Mouse (Mus musculus) heart, embryonic 15.5 days (tissue): ENCODE measurements around the gene Mrpl49. TPM values are rescaled to one million over a fixed set of nuclear protein-coding genes. Genes with fewer than 3 reads are reported as not detected.
A peak's percentile ranks its signal among the peaks of the same experiment; 100 is the strongest.

Experiments used
- ATAC-seq: fragments of 200-750 bp; cut with Nextera tagmentation; replicated peaks from 2 replicates; pipeline ENCODE4 v1.8.0; 2017; ENCODE audit warnings: low read depth, moderate TSS enrichment; ENCODE audit not compliant: insufficient number of reproducible peaks, insufficient read depth, low FRiP score
- H3K27ac ChIP-seq: fragments of 300-500 bp; sonication (generic); 2 replicates; pipeline ENCODE4 v1.5.1; 2015; ENCODE audit warnings: mild to moderate bottlenecking, inconsistent platforms
- H3K27me3 ChIP-seq: fragments of 300-500 bp; sonication (generic); 2 replicates; pipeline ENCODE4 v1.6.1; 2015; ENCODE audit warnings: inconsistent platforms
- H3K36me3 ChIP-seq: fragments of 300-500 bp; sonication (generic); 2 replicates; pipeline ENCODE4 v1.6.1; 2015; ENCODE audit warnings: mild to moderate bottlenecking, inconsistent platforms
- H3K4me1 ChIP-seq: fragments of 300-500 bp; sonication (generic); replicated peaks from 2 replicates; pipeline ENCODE4 v1.6.1; 2015; ENCODE audit warnings: inconsistent platforms
- H3K4me2 ChIP-seq: fragments of 300-500 bp; sonication (generic); 2 replicates; pipeline ENCODE4 v1.6.1; 2015; ENCODE audit warnings: inconsistent platforms, mild to moderate bottlenecking, moderate library complexity
- H3K4me3 ChIP-seq: fragments of 300-500 bp; sonication (generic); 2 replicates; pipeline ENCODE4 v1.5.1; 2015; ENCODE audit warnings: mild to moderate bottlenecking, inconsistent platforms
- H3K9ac ChIP-seq: fragments of 300-500 bp; sonication (generic); 2 replicates; pipeline ENCODE4 v1.6.1; 2015; ENCODE audit warnings: mild to moderate bottlenecking, inconsistent platforms
- H3K9me3 ChIP-seq: fragments of 300-500 bp; sonication (generic); replicated peaks from 2 replicates; pipeline ENCODE4 v1.6.1; 2016; ENCODE audit warnings: inconsistent platforms
- WGBS: fragments of 180-500 bp; shearing (Covaris S2); methylation state at CpG from one replicate; pipeline ENCODE4 v1.1.7; 2015; ENCODE audit warnings: mixed read lengths; 5-methylcytosine and 5-hydroxymethylcytosine counted together
- polyA plus RNA-seq: library from polyadenylated mRNA; unstranded; fragments of >200 nt; fragmentation: Nextera tagmentation; extraction: Ambion mirVana; gene quantifications from 2 replicates; pipeline ENCODE4 v1.2.1, GENCODE M21; 2015

Mrpl49 gene
- polyA plus RNA-seq, 1 experiment from 2014 or later = 55.3 TPM

DNA sequence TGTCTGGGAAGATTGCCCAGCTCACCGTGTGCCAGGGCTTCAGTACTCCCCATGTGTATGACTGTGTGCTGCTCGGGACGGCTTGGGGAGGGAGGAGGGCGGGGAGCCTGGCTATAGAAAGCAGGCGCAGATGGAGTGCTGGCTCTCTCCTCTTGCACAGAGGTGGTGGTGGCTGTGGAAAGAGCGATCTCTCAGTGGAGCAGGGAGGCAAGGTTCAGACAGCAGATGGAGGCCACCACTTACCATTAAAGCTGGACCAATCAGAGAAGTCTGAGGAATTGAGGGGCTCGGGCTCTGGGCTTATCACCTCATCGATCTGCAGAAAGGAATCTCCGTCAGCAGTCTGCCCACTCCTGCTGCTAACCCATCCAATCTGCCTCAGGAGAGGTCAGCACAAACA, 24.6 kb upstream of the Mrpl49 start, which contains the start of gene Gm28374:
Gene Gm28374 (minus strand): TSS at position 101 of the 400 bp plus-strand sequence.
- Histone ChIP-seq H3K9me3 (no peaks in the 10 kb centered on the region), H3K9ac (no peak within 1 kb of the TSS), H3K4me3 (no peak within 1 kb of the TSS), H3K36me3 (peaks cover 34% of the 10 kb centered on the region), H3K4me2 (no peak within 1 kb of the TSS), H3K27me3 (no peaks in the 10 kb centered on the region), H3K4me1 (peaks cover 27% of the 10 kb centered on the region), H3K27ac (no peak within 1 kb of the TSS)
- WGBS = 86% methylated on average over 9 of the region's 9 CpGs
- no peak for ATAC-seq

DNA sequence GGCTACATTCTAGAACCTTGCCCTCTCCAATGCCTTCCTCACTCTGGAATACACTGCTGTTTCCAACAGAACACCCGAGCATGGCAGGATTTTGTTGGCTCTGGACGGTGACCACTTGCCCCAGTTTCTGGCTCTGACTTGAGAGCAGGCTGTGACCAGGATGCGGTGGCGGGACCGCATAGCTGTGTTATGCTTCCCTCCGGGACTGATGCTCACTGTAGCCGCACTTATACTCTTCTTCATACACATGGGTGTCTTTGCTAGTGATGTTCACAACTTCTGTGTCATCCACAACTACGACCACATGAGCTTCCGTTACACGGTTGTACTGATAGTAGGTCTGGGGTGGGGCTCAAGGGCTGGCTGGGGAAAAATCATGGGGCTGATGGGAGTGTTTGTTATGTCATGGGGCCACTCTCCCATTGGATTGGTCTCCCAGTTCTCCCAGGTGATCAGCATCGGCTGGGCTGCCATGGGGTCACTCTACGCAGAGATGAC, 22.4 kb upstream of the Mrpl49 start, which contains the start of gene Tmem262:
Gene Tmem262 (plus strand): TSS at position 51 of the 498 bp plus-strand sequence.
- ATAC-seq = no peak
- H3K9me3 ChIP-seq = no peaks in the 10 kb centered on the region
- H3K4me1 ChIP-seq = peaks cover 26% of the 10 kb centered on the region
- H3K36me3 ChIP-seq = peaks cover 32% of the 10 kb centered on the region
- H3K9ac ChIP-seq = no peak within 1 kb of the TSS
- H3K27me3 ChIP-seq = no peaks in the 10 kb centered on the region
- WGBS = 89% methylated on average over 12 of the region's 12 CpGs
- no peak within 1 kb of the TSS for H3K4me3 ChIP-seq
- H3K27ac ChIP-seq = no peak within 1 kb of the TSS
- H3K4me2 ChIP-seq = no peak within 1 kb of the TSS

DNA sequence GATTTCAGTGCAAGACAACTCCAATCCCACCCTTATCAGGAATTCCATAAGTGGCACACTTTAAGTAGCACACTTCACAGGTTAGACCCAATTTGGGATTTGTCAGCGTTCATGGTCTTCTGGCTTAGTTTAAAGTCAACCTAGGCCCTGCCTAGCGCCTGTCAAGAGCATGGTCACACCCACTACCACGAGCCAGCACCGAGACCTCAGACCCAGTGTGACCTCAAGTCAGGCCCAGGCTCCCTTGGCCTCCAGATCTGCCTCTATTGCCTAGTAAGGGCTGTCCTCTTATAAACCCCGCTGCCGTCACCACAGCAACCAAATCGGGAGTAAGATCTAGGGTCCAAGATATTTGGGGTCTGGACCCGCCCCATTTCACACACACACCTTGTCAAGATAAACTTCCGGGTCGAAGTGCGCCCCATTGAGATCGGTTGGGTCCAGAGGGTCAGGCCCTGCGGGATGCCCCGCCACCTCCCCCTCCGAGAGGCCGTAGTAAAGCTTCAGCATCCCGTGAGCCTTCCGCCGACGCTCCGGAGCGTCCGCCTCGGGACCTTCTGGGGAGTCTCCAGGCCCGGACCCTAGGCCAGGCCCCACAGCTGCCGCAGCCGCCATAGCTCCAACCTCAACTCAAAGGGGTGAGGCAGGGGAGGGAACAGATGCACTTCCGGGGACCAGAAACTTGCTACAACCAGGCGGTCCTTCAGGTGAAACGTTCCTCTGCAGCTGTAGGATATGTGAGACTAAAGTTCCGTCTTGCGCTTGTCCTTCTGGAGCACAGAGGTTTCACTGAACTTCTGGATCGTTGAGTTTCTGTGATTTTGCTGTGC, 19.2 kb upstream of the Mrpl49 start, which contains the start of gene Vps51:
Gene Vps51 (minus strand): TSS at position 668 of the 830 bp plus-strand sequence.
- Histone ChIP-seq H3K4me2 (peak within 1 kb of the TSS; percentile 85), H3K27ac (peak within 1 kb of the TSS; percentile 88), H3K4me3 (peak within 1 kb of the TSS; percentile 90), H3K4me1 (peaks cover 16% of the 10 kb centered on the region), H3K9me3 (no peaks in the 10 kb centered on the region), H3K36me3 (peaks cover 37% of the 10 kb centered on the region), H3K27me3 (no peaks in the 10 kb centered on the region), H3K9ac (peak within 1 kb of the TSS; percentile 85)
- ATAC-seq = peak; percentile 77
- 1% methylated on average over 33 of the region's 33 CpGs for WGBS

DNA sequence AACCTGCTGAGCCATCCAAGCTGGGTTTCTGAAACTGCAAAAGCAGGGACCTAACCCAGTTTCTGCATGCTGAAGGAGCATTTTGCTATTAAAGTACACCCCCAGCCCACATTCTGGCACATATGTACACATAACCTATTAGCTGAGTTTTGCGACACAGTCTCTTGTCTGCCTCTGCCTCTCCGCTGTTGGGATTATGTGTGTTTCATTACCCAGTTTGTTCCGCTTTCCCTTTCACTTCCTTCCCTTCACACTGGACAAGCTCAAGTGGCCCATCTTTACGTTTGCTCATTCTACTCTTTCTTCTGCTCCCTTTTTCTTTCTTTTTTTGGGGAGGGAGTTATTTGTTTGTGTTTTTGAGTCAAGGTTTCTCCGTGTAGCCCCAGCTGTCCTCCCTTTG, 16.3 kb upstream of the Mrpl49 start:
- Histone ChIP-seq H3K27ac (no peak overlapping the region), H3K27me3 (no peaks in the 10 kb centered on the region), H3K9ac (no peak overlapping the region), H3K36me3 (peaks cover 40% of the 10 kb centered on the region; the same call in 1 of the 2 replicates), H3K4me1 (peaks cover 16% of the 10 kb centered on the region), H3K4me3 (no peak overlapping the region), H3K4me2 (no peak overlapping the region), H3K9me3 (no peaks in the 10 kb centered on the region)
- 85% methylated on average over 5 of the region's 5 CpGs for WGBS
- no peak for ATAC-seq

DNA sequence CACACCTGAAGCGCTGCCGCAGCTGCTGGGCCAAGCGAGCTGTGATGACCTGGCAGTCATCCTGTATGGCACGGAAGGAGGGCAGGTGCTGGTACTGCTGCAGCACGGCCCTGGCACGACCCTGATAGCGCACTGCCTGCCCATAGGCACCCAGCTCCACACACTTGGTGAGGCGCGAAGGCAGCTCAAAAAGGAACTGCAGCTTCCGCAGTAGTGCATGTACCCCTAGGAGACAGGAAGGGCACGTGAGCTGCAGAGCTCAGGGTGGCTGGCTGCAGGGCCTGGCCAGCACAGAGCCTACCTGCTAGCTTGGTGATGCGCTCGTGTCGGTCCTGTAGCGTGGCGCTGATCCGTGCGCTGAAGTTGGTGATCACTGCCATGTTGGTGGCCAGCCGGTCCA, 13.7 kb upstream of the Mrpl49 start:
- H3K27ac ChIP-seq = no peak overlapping the region
- H3K9ac ChIP-seq = no peak overlapping the region
- H3K4me1 ChIP-seq = peaks cover 28% of the 10 kb centered on the region
- ATAC-seq = no peak
- no peak overlapping the region for H3K4me2 ChIP-seq
- no peak overlapping the region for H3K4me3 ChIP-seq
- WGBS = 91% methylated on average over 19 of the region's 19 CpGs
- peaks cover 44% of the 10 kb centered on the region; the same call in 1 of the 2 replicates for H3K36me3 ChIP-seq
- H3K9me3 ChIP-seq = no peaks in the 10 kb centered on the region
- H3K27me3 ChIP-seq = no peaks in the 10 kb centered on the region

DNA sequence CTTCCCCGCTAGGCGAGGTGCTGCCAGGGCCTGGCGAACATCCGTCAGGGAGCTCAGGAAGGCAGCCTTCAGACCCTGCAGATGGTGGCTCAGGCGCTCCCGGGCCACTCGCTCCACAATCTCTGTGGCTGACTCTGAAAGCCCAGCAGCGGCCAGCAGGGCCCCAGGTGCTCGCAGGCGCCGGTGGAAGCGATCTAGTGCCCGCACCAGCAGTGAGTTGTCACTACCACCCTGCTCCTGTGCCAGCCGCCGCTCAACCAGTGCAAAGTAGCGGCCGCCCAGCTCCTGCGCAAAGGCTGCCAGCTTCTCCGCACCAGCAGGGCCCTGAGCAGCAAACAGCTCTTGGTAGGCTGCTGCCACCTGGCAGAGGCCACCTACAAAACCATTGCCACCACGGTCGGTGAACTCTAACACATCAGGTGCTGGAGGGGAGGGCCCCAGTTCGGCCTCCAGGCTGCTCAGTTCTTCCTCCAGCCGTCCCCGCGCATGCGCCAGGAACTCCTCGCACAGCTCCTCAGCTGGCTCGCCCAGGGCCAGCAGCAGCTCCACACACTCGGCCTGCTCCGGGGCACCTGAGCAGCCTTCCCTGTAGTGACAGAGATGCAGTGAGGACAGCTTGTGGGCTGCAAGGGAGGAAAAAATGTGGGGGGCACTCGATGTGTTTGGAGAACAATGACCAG, 13.1 kb upstream of the Mrpl49 start:
- no peak for ATAC-seq
- no peaks in the 10 kb centered on the region for H3K9me3 ChIP-seq

DNA sequence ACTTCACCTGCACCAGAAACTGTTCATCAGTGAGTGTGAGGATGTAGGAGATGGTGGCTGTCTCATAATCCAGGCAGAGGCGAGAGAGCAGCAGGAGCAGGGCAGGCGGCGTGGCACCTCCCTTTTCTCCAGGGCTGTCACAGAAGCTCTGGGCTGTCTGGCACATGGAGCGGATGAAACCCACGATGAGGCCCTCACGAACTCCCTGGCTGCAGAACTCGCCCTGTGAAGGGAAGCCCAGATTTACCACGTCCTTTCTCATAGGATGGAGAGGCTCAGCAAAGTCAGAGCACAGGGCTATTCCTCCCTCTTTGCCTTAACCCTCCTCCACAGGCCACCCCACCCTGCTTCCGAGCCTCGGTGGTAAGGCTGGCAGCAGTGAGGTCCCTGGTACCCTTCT, 12.3 kb upstream of the Mrpl49 start:
- H3K27ac ChIP-seq = no peak overlapping the region
- no peak for ATAC-seq
- H3K36me3 ChIP-seq = peaks cover 40% of the 10 kb centered on the region; the same call in 1 of the 2 replicates
- H3K4me2 ChIP-seq = no peak overlapping the region
- H3K9ac ChIP-seq = no peak overlapping the region
- peaks cover 20% of the 10 kb centered on the region for H3K4me1 ChIP-seq
- WGBS = 88% methylated on average over 10 of the region's 10 CpGs
- H3K9me3 ChIP-seq = no peaks in the 10 kb centered on the region
- H3K27me3 ChIP-seq = no peaks in the 10 kb centered on the region
- H3K4me3 ChIP-seq = no peak overlapping the region

More for the DNA sequence above, 13.1 kb upstream of the Mrpl49 start:
- Histone ChIP-seq H3K27me3 (no peaks in the 10 kb centered on the region), H3K27ac (no peak overlapping the region), H3K4me2 (no peak overlapping the region), H3K4me3 (no peak overlapping the region), H3K36me3 (peaks cover 44% of the 10 kb centered on the region; the same call in 1 of the 2 replicates), H3K9ac (no peak overlapping the region), H3K4me1 (peaks cover 24% of the 10 kb centered on the region)
- WGBS = 85% methylated on average over 31 of the region's 31 CpGs

DNA sequence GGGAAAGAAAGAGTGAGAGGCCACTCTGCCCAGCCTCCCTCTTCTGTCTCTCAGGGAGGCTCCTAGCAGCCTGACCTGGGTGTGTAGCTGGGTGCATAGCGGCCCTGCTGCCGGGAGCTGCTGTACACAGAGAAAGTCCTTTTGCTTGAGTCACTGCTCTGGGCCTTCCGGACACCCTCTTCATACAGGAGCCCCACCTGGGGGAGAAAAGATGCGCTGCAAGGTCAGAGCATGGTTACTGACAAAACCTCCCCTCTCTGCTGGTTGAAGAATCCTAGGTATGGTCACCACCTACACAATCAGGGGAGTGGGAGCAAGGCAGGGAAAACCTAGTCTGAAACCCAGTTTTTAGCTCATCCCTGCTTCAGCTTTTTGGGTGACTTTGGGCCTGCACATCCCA, 11.4 kb upstream of the Mrpl49 start:
- no peak overlapping the region for H3K4me3 ChIP-seq
- no peak overlapping the region for H3K9ac ChIP-seq
- 66% methylated on average over 4 of the region's 4 CpGs for WGBS
- H3K27ac ChIP-seq = no peak overlapping the region
- H3K4me1 ChIP-seq = peaks cover 20% of the 10 kb centered on the region
- no peaks in the 10 kb centered on the region for H3K27me3 ChIP-seq
- H3K9me3 ChIP-seq = no peaks in the 10 kb centered on the region
- peaks cover 32% of the 10 kb centered on the region; the same call in 1 of the 2 replicates for H3K36me3 ChIP-seq
- H3K4me2 ChIP-seq = no peak overlapping the region
- ATAC-seq = no peak

DNA sequence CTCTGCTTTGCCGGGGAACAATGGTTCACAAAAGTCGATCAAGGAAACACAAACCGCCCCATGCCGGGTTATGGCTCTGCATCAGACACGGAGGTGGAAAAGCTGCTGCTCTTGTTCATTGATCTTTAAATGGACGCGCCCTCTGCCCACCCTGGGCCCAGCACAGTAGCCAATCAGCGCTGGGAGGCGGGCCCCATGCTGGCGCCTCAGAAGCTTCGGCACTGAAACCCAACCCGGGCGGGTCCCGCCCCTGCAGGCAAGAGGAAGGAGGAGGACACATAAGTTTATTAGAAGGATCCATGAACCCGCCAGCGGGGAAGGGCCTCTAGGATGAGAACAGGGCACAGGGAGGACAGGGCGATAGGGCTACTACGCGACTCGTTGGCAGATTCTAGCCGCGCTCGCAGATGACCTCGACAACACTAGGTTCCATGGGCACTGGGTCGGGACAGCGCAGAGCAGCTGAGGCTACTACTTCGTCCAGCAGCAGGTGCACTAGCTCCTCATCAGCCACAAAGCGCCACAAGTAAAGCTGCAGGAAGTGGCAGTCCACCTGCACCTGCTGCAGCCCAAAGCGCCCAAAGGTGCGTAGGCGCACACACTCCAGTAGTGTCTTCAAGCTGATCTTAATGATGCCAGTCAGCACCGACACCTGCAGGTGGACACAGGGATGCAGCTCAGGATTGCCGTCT, 10.3 kb upstream of the Mrpl49 start, which contains the start of gene Tm7sf2:
Gene Tm7sf2 (minus strand): TSS at position 650 of the 692 bp plus-strand sequence.
- Histone ChIP-seq H3K9me3 (no peaks in the 10 kb centered on the region), H3K4me3 (peak within 1 kb of the TSS; percentile 50), H3K9ac (peak within 1 kb of the TSS; percentile 49), H3K36me3 (peaks cover 28% of the 10 kb centered on the region; the same call in 1 of the 2 replicates), H3K4me2 (peak within 1 kb of the TSS; percentile 91), H3K27ac (peak within 1 kb of the TSS; percentile 50), H3K27me3 (no peaks in the 10 kb centered on the region), H3K4me1 (peaks cover 23% of the 10 kb centered on the region)
- 12% methylated on average over 33 of the region's 33 CpGs for WGBS
- ATAC-seq = peak; percentile 88

DNA sequence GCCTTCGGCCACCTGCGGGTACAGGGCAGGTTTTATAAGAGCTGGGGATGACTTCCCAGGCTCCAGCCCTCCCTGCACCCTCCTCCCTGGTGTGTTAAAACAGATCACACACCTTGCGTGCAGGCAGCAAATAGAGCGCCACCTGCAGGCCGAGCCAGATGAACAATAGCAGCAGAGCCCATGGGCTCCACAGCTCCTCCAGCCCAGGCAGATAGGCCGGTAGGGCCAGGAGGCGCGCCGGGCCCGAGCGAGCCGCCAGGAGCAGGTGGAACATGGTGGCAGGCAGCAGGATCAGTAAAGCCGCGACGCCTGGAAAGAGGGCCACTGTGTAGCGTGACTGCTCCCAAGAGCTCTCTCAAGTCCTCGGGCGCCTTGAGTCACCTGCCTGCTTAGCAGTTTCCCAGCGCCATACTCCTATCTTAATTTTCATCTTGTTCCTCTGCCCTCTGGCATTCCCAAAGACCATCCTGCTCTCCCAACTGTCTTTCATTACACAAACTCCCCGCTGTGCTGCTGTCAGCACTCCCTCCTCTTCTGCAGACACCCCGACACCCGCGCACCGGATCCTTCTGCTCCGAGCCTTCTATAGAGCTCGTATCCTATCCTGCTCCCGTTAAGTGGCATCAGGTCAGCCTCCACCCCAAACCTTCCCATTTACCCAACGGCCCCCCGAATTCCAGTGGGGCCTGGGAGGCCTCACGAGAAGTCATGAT, 9.6 kb upstream of the Mrpl49 start:
- H3K9me3 ChIP-seq = no peaks in the 10 kb centered on the region
- H3K27ac ChIP-seq = peak overlapping the region; percentile 50
- peaks cover 30% of the 10 kb centered on the region for H3K4me1 ChIP-seq
- peak overlapping the region; percentile 91 for H3K4me2 ChIP-seq
- peak overlapping the region; percentile 50 for H3K4me3 ChIP-seq
- peak; percentile 54 for ATAC-seq
- peak overlapping the region; percentile 49 for H3K9ac ChIP-seq
- 1% methylated on average over 30 of the region's 30 CpGs for WGBS
- H3K36me3 ChIP-seq = peaks cover 28% of the 10 kb centered on the region; the same call in 1 of the 2 replicates
- H3K27me3 ChIP-seq = no peaks in the 10 kb centered on the region
